Mouse (Mus musculus) left cerebral cortex, adult 2 months (tissue): Measurements from ENCODE around the gene Sectm1a. TPM values are rescaled to one million over a fixed set of nuclear protein-coding genes. Genes with fewer than 3 reads are reported as not detected.
A peak's percentile ranks its signal among the peaks of the same experiment; 100 is the strongest.

ENCODE experiments used
- DNase-seq, 2 experiments: peaks; one replicate each; pipeline ENCODE4 v3.0.0; 2021 to 2022; ENCODE audit warnings: low spot score in 2 of 2, mixed read lengths in 1 of 2; ENCODE audit errors: extremely low spot score in 1 of 2
- H3K27ac ChIP-seq: fragments of 200-600 bp; 2 replicates; pipeline ENCODE4 v1.8.1; 2022
- H3K4me3 ChIP-seq: fragments of 200-600 bp; 2 replicates; pipeline ENCODE4 v1.8.1; 2022
- CTCF ChIP-seq: fragments of 200-600 bp; IDR thresholded peaks from 2 replicates; pipeline ENCODE4 v1.8.1; 2022; ENCODE audit warnings: antibody characterized with exemption, mild to moderate bottlenecking, moderate library complexity
- intact Hi-C: fragments of 180-260 bp; cut with DNase I; formaldehyde crosslinking; loops from one replicate; pipeline ENCODE4 v1.15.1; 2025
- total RNA-seq, 2 experiments: library from RNA; stranded (reverse); gene quantifications; 2 replicates each; pipeline ENCODE4 v1.2.3; 2021

The Sectm1a gene
- total RNA-seq, 2 experiments from 2014 or later, result not detected

GRCm38 (mm10) chr11:121039302-121039701 is 41.7 kb downstream of the Sectm1a start, which contains the start of gene Cd7:
Gene Cd7, minus strand, starts transcription at chr11:121039418.
- DNase-seq, result no peak
- H3K4me3 ChIP-seq, result no peak within 1 kb of the TSS
- TF ChIP-seq CTCF, result no peak
- H3K27ac ChIP-seq, result peak within 1 kb of the TSS; percentile 69
- intact Hi-C loops, result loop anchor here (2.0 kb wide), 1 partner anchor 15 kb away; no protein-coding TSS in a partner anchor

- DNase-seq, result no peak
- H3K4me3 ChIP-seq, result no peak overlapping the region
- no peak for TF ChIP-seq CTCF
Observed at GRCm38 (mm10) chr11:121038366-121039240, 42.4 kb downstream of the Sectm1a start.

GRCm38 (mm10) chr11:121033118-121033517 is 47.9 kb downstream of the Sectm1a start:
- intact Hi-C loops, result no loop called here
- no peak for TF ChIP-seq CTCF
- no peak overlapping the region for H3K4me3 ChIP-seq
- DNase-seq, result no peak
- H3K27ac ChIP-seq, result no peak overlapping the region

More at GRCm38 (mm10) chr11:121038366-121039240, 42.4 kb downstream of the Sectm1a start:
- intact Hi-C loops, result loop anchor here (2.0 kb wide), 1 partner anchor 14 kb away; no protein-coding TSS in a partner anchor
- peak overlapping the region; percentile 69 for H3K27ac ChIP-seq

- H3K27ac ChIP-seq, result no peak overlapping the region
- no peak overlapping the region for H3K4me3 ChIP-seq
- TF ChIP-seq CTCF, result no peak
- intact Hi-C loops, result no loop called here
- no peak for DNase-seq
Observed at GRCm38 (mm10) chr11:121027259-121027658, 53.8 kb downstream of the Sectm1a start.

- intact Hi-C loops, result loop anchor here (2.0 kb wide), 1 partner anchor 15 kb away; the partner anchor contains the start of gene Cd7
- H3K4me3 ChIP-seq, result no peak overlapping the region
- no peak overlapping the region for H3K27ac ChIP-seq
- DNase-seq, result no peak
- TF ChIP-seq CTCF, result no peak
Observed at GRCm38 (mm10) chr11:121024163-121024562, 56.9 kb downstream of the Sectm1a start.

- Histone ChIP-seq H3K4me3 (no peak overlapping the region), H3K27ac (no peak overlapping the region)
- intact Hi-C loops, result no loop called here
- no peak for TF ChIP-seq CTCF
- DNase-seq, result no peak
Observed at GRCm38 (mm10) chr11:121019501-121019900, 61.5 kb downstream of the Sectm1a start.

GRCm38 (mm10) chr11:121017703-121018102 is 63.3 kb downstream of the Sectm1a start:
- Histone ChIP-seq H3K27ac (no peak overlapping the region), H3K4me3 (no peak overlapping the region)
- TF ChIP-seq CTCF, result peak; percentile 82
- intact Hi-C loops, result loop anchor here (1.0 kb wide), 1 partner anchor 24 kb away; no protein-coding TSS in a partner anchor
- DNase-seq, result peak; percentile 49 to 58

Other genes with a start within 250 kb of the Sectm1a start
- 1 to 10 TPM; 8.5 to 9.5 TPM for gene Ccdc57, start 148.3 kb downstream of the Sectm1a start, total RNA-seq
- 1 to 10 TPM; 3.3 to 4.5 TPM for gene Slc16a3, start 132.7 kb downstream of the Sectm1a start, total RNA-seq
- 100 to 1,000 TPM; 126 to 132 TPM for gene Csnk1d, start 89.9 kb downstream of the Sectm1a start, total RNA-seq
- gene Cd7, start 41.8 kb downstream of the Sectm1a start, total RNA-seq, result 1 to 10 TPM; 2.2 to 3.0 TPM
- gene Sectm1b, start 17.7 kb downstream of the Sectm1a start, total RNA-seq, result not detected
- not detected for gene Tex19.2, start 37.5 kb upstream of the Sectm1a start, total RNA-seq
- not detected for gene Tex19.1, start 64.9 kb upstream of the Sectm1a start, total RNA-seq
- under 1 TPM in 1 of 2 experiments, not detected in 1; 0.21 TPM for gene Uts2r, start 79.1 kb upstream of the Sectm1a start, total RNA-seq
- gene Hexdc, start 123.2 kb upstream of the Sectm1a start, total RNA-seq, result 10 to 100 TPM; 21.2 to 26.8 TPM
- 1 to 10 TPM; 7.2 TPM for gene Ogfod3, start 123.5 kb upstream of the Sectm1a start, total RNA-seq
- gene Cybc1, start 148.1 kb upstream of the Sectm1a start, total RNA-seq, result 10 to 100 TPM; 22.0 to 23.3 TPM
- 10 to 100 TPM; 39.2 to 48.9 TPM for gene Narf, start 156.0 kb upstream of the Sectm1a start, total RNA-seq
- gene Foxk2, start 178.8 kb upstream of the Sectm1a start, total RNA-seq, result 10 to 100 TPM; 84.0 to 86.5 TPM